Mouse (Mus musculus): ENCODE measurements around the gene Cnnm4.

Cnnm4 gene

DNA sequence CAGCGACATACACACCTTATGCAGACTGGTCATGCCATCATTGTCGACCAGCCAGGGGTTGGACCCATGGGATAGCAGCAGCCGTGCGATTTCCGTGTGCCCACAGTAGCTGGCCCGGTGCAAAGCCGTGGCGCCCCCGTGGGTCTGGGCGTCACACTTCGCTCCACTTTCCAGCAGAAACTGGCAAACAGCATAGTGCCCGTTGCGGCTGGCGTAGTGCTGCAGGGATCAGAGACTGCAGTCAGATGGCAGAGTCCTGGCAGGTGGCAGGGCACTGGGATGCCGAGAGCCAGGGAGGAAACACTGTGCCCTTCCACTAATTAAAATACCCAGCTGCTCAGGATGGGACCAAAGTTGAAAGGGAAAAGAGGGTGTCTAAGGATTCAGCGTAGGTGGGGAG, 70.4 kb downstream of the Cnnm4 start:
- DNase-seq (ENCODE audit: extremely low read depth, low read depth) = no peak

DNA sequence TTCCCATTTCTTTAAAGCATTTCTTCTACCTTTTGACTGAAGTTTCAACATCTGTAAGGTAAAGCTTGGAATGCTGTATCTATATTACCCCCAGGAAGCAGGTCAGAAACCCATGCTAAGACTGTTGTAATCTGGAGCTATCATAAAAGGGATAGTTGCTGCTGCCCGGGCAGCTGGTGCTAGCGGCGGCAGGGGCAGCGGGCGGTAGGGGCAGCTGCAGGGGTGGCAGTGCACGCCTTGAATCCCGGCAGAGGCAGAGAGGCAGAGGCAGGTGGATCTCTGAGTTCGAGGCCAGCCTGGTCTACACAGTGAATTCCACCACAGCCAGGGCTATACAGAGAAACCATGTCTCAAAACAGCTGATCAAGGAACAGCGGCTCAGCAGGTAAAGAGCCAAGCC, 71.5 kb downstream of the Cnnm4 start:
- no peak for DNase-seq (ENCODE audit: extremely low read depth, low read depth)

DNA sequence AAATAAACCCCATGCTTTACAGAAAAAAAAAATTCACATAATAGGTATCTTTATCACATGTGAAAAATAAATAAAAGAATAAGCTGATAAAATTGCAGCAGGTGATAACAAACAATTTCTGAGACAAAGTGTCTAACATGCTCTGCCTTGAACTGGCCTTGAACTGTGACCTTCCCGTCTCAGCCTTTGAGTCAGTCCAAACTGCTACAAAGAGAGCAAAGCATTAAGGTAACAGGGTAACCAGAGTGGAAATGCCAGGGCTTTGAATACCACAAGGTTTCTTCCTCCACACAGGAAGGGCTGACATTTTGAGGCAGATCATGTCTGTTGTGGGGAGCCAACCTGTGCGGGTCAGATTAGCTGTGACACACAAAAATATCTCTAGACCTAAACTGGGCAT, 74.0 kb downstream of the Cnnm4 start:
- no peak for DNase-seq (ENCODE audit: extremely low read depth, low read depth)

DNA sequence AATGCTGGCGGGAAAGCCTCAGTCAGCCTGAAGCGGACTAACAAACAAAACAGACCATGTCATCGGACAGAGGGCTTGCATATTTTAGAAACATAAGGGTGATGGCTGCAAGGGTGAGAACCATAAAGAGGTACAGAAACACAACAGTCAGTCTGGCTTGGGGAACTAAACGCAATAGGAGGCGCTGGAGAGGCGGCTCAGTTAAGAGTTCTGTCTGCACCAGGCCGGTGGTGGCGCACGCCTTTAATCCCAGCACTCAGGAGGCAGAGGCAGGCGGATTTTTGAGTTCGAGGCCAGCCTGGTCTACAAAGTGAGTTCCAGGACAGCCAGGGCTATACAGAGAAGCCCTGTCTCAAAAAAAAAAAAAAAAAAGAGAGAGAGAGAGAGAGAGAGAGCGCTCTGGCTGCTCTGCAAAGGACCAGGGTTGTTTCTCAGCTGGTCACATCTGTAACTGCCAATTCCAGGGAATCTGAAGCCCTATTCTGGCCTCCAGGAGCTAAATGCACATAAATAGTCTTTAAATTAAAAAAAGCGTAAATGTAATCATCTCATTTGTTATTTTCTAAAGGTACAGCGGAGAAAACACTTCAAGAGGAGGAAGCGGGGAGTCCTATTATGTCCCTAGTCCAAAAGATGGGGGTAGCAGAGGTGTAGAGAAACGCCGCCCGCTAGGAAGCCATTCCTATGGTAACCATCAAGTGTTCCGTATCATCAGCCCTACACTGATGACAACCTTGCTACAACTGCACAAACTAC, 74.6 kb downstream of the Cnnm4 start:
- DNase-seq (ENCODE audit: extremely low read depth, low read depth) = peak; percentile 55

DNA sequence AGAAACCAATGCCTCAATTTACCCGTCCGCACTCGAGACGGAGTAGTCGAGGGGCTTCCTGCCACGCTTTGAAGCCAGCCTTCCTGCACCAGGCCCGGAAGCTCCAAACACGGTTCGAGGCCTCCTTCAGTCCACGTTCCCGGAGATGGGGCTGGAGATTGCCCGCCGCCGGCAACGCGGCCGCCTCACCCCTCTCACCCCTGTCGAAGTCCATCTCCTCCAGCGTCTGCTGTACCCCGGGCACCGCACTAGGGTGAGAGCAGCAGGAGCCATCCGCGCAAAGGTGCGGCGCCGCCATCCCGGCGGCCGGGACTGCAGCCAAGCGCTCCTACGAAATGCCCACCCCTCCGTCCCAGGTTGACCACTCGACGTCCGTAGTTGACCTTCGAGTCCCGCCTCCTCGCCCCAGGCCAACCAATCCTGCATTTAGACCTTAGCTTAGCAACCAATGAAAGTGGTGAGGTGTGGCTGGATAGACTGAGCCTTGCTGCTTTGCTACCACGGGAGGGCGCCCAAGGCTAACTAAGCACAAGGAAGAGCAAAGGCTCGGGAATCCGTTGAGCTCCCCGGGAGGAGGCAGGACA, 75.6 kb downstream of the Cnnm4 start, which contains the start of gene Ankrd39:
Ankrd39 (minus strand) TSS at position 558 of the 584 bp plus-strand sequence.
- peak; percentile 96 for DNase-seq (ENCODE audit: extremely low read depth, low read depth)

DNA sequence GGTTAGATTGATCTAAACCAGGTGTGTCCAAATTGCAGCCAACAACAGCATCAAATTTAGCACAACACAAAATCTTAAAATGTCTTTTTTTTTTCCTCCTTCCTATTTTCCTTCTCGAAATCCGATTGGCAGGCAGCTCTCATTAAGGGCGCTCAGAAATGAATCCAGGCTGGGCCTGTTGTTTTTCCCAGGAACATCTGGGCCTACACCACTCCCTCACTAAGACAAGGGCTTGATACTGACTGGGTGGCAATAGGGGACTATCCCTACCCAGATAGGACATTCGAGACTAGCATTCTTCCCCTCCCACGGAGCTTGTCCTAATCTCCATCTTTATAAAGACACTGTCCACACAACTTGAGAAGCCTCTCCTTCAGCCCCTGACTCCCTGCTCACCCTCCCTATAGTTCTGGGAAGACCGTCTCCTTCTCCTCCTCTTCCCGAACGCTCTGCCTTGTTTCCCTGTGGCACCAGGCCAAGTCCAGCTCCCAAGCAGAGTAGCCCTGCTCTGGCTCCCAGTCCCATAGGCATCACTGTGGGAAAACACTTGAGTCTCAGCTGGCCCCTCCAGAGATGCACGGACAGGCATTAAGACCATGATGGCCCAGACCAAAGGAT, 76.7 kb downstream of the Cnnm4 start:
- DNase-seq (ENCODE audit: extremely low read depth, low read depth) = no peak

DNA sequence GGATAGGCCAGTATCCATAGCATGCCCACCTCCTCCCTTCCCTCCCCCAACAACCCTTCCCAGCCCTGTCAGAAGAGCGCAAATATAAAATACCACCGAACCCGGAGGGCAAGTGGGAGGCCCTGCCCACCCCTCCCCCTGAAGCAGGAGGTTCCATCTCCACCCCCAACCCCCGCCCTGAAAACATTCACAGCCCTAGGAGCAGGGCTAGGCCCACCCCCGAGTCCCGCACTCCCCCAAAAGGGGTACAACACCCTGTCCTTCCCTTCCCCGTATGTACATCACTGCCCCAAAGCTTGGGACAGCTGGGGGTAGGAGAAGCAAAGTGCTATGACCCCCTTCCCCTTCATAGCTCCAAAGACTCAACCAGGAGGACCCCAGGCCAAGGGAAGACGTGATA, 77.4 kb downstream of the Cnnm4 start:
- DNase-seq (ENCODE audit: extremely low read depth, low read depth) = no peak

DNA sequence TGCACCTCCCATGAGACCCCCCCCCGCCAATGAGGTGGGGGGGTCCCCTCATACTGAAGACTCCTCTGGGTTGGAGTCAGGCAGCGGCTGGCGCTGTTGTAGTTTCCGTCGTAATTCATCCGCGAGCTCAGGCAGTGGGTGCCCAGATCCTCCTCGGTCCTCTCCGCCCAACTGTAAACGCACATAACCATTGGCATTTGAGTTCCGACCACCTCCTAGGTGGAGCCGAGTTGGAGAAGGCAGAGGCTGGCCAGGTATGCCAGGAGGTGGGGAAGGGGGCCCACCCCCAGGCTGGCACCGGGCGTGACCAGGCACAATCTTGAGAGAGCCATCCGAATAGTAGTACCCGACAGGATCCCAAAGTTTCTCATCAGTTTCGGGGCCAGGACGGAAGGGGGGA, 78.1 kb downstream of the Cnnm4 start:
- DNase-seq (ENCODE audit: extremely low read depth, low read depth) = no peak

DNA sequence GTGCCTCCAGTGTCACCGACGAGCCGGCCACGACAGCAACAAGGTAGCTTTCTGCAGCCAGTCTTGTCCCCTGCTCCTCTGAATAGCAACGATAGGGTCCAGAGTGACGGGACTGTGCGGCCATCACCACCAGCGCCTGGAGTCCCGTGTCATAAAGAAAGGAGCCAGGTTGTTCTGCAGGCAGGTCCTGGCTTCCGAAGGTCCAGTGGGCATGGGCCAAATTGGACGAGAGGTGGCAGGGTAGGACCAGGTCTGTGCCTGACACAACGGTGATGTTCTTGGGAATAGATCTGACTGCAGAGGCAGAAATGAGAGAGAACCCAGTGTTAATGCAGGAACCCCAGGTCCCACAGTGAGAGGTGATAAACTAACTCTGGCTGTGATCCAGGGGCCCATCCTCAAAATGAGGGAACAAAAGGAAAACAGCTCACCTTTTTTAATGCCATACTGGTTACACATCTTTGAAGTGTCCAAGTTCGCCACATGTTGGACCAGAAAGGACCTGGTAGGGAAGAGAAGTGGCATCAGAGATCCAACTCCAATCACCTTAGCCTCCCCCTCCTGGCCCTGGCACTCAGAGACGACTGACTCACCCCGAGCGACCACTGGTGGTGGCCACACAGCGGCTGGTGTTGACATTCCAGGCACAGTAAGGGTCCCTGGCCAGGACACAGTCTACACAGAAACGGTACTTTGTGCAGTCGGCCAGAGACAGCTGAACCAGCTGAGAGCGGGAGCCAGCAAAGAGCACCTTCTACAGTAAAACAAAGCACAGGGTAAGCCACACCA, 78.8 kb downstream of the Cnnm4 start:
- no peak for DNase-seq (ENCODE audit: extremely low read depth, low read depth)

DNA sequence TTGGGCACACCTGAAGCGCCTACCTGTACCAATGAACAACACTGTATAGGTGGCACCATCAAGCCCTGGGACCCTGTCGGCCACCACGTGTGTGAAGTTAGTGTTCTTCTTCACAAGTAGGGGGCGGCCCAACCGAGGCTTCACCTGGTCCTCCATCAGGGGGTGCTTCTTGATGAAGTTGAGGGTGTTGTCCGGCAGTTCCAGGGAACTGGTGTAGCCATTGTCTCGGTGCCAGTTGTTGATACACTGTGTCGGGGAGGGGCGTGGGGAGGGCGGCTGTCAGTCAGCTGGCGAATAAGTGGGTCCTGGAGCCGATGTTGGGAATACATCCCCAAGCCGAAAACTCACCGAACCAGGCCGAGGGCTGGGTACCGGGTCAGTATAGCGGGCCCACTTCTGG, 80.5 kb downstream of the Cnnm4 start:
- DNase-seq (ENCODE audit: extremely low read depth, low read depth) = no peak

DNA sequence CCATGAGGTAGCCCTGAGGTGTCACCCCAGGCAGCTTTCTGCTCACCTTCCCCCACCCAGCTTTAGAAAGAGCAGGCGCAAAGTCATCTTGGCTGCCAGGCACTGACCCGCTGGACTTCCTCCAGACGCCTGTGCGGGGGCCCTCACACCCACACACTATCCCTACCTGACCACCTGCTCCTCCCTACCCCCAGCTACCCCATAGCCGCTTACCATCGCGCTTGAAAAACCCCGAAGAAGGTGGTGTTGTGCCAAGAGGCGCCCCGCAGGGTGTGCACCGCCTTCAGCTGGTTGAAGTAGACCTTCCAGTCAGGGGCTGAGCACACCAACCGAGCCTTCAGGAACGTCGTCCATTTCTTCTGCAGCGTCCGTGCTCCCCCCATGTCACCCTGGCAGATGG, 81.1 kb downstream of the Cnnm4 start:
- DNase-seq (ENCODE audit: extremely low read depth, low read depth) = no peak

DNA sequence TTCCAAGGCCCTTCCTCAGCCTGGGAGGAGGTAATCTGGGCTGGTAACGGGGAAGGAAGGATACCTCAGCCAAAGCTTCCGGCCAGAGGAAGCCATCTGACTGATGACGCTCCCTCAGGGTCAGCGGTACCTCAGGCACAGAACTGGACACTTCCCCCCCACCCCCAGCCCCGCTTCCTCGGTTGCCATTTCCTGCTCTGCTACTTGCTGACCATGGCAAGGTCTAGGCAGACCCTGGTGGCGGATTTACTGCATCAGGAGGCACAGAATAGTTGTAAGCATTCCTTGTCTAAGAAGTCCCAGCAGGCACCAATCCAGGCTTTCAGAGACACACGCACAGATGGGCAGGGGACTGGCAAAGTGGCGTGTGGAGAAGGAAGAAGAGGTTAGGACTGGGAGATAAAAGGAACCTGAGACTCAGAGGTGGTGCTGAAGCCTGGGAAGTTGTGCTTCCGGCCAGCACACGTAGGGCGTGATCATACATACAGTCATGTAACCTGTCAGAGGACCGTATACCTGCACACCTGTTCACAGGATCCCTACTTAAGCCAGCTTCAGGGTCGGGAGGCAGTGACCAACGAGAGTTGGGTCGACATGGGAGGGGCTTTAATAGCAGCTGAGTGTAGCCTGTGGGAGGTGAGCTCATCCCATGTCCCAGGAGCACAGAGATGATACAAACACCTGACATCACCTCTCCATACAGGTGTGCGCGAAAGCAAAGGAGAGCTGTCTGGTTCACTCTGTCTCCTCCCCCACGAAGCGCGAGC, 83.4 kb downstream of the Cnnm4 start:
- no peak for DNase-seq (ENCODE audit: extremely low read depth, low read depth)

DNA sequence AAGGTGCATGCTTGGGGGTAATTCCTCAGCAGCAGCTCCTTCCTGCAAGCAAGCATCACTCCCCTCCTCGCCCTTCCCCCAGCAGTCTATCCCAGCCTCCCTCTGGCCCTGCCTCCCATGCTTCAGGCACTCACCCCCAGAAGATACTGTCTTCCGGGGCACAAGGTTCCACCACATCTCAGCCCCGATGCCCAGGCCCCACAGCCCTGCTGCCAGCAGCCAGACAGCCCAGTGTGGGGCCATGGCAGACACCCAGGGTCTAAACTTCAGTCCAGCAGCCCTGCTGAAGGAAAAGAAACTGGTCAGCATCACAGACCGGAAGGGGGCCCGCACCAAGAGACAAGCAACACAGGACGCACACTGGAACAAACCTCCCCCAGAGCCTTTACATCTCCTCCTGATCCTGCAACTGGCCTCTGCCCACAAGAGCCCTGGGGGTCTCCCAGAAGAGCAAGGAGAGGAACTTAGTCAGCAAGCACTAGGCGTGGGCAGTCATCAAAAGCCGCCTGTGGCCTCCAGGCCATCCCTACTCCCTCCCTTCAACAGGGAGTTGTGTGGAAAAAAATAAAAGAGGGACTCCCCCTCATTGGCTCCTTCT, 84.5 kb downstream of the Cnnm4 start:
- no peak for DNase-seq (ENCODE audit: extremely low read depth, low read depth)

DNA sequence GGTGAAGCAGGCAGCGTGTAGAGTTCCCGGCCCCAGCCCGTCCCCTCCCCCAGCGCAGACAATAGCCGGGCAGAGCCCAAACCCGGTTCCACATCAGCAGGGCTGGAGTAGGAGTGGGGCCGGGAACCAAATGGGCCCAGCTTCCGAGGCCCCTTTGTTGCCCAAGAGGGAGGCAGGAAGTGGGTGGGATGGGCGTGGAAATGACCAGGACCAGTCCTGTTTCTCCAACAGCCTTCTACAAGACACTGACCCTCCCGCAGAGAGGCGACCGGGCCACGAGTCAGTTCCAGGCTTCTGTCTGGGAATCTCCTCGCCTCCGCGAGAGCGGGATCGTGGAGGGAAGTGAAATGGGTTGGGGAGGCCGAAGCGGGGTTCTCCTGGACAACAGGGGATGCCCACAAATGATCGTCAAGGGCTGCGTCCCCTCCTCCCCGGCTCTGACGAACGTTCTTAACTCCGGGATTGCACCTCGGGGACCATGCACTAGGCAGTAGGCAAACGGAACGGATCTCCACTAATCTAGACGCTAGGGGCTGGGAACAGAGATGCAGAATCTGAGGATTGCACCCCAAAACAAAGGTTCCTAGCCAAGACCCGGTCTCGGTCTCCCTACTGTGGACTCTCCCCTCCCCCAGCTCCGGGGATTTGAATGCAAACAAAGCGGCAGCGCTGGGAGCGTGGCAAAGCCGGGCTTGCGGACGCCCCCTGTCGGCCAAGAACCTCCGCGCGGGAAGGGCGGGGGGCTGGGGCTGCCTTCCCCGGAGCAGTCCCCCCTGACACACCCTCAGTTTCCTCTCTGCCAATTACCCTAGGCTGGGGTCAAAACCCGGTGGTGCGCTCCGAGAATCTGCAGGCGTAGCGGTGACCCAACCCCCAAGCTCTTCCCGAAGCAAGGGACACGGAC, 85.4 kb downstream of the Cnnm4 start:
- peak; percentile 43 for DNase-seq (ENCODE audit: extremely low read depth, low read depth)

DNA sequence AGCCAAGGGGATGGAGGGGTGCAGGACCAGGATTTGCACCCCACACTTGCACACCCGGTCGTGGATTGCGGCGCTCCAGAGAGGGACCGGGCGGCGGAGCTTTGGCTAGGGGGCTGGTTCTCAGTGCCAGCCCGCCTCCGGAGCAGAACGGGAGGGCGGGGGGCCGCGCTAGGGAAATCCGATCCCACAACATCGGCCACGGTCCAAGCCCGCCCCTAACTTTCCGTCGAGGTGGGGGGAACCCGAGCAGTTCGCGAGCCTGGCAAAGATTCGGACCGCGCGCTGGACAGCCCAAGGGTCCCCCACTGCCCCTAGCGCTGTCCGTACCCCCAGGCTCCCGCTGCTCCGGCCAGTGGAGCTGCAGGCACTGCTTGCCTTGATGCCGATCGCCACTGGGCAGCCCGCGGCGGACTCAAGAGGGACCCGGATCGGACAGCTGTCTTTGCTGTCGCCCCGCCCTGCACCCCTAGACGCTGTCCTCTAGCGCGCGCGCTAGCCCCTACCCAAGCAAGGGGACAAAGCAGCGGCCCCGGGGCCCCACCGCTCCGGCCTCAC, 86.1 kb downstream of the Cnnm4 start:
- no peak for DNase-seq (ENCODE audit: extremely low read depth, low read depth)

Data from MEL-GATA-1-ER (cell line).